Mouse (Mus musculus): ENCODE measurements around the gene Gipr. TPM values are rescaled to one million over a fixed set of nuclear protein-coding genes. Genes with fewer than 3 reads are reported as not detected.

The Gipr gene
- polyA plus RNA-seq, 1 experiment from 2014 or later: 0.26 TPM

GRCm38 (mm10) chr7:19163752-19164151, 2.2 kb downstream of the Gipr start:
- TF ChIP-seq CTCF (IDR thresholded peaks at IDR 0.05; ENCODE audit: low read depth): no peak
- H3K27ac ChIP-seq (ENCODE audit: low read depth): no peak overlapping the region
- H3K4me2 ChIP-seq: peak overlapping the region; percentile 44
- H3K27me3 ChIP-seq (ENCODE audit: insufficient read depth, low read length): peaks cover 22% of the 10 kb centered on the region
- WGBS: 21% methylated on average over 12 of the region's 12 CpGs
- no peak overlapping the region for H3K9ac ChIP-seq
- H3K9me3 ChIP-seq (ENCODE audit: low read depth, low read length): peaks cover 3% of the 10 kb centered on the region; the same call in 1 of the 2 replicates
- peaks cover 5% of the 10 kb centered on the region; the same call in 1 of the 2 replicates for H3K4me1 ChIP-seq (ENCODE audit: insufficient read depth)
- H3K4me3 ChIP-seq (ENCODE audit: low read depth, low read length): 0 out of 2 replicates have a peak overlapping the region, but pooled peaks have one; percentile 13
- DNase-seq: no peak
- H3K36me3 ChIP-seq (ENCODE audit: insufficient read depth): no peaks in the 10 kb centered on the region
- no peak for ATAC-seq (ENCODE audit: insufficient read depth)

- Histone ChIP-seq H3K9me3 (ENCODE audit: low read depth, low read length) (peaks cover 3% of the 10 kb centered on the region; the same call in 1 of the 2 replicates), H3K27ac (ENCODE audit: low read depth) (no peak overlapping the region), H3K4me3 (ENCODE audit: low read depth, low read length) (no peak overlapping the region), H3K4me2 (no peak overlapping the region), H3K4me1 (ENCODE audit: insufficient read depth) (peaks cover 5% of the 10 kb centered on the region; the same call in 1 of the 2 replicates), H3K9ac (no peak overlapping the region), H3K36me3 (ENCODE audit: insufficient read depth) (no peaks in the 10 kb centered on the region), H3K27me3 (ENCODE audit: insufficient read depth, low read length) (peaks cover 22% of the 10 kb centered on the region)
- 67% methylated on average over 7 of the region's 7 CpGs for WGBS
- TF ChIP-seq CTCF (IDR thresholded peaks at IDR 0.05; ENCODE audit: low read depth): no peak
- DNase-seq: no peak
- no peak for ATAC-seq (ENCODE audit: insufficient read depth)
Measured at GRCm38 (mm10) chr7:19162928-19163327, 3.0 kb downstream of the Gipr start.

- Histone ChIP-seq H3K4me1 (ENCODE audit: insufficient read depth) (peaks cover 5% of the 10 kb centered on the region; the same call in 1 of the 2 replicates), H3K27ac (ENCODE audit: low read depth) (no peak overlapping the region), H3K9me3 (ENCODE audit: low read depth, low read length) (no peaks in the 10 kb centered on the region), H3K9ac (peak overlapping the region; percentile 32; the same call in 1 of the 2 replicates), H3K4me2 (peak overlapping the region; percentile 70), H3K27me3 (ENCODE audit: insufficient read depth, low read length) (peaks cover 21% of the 10 kb centered on the region), H3K36me3 (ENCODE audit: insufficient read depth) (no peaks in the 10 kb centered on the region), H3K4me3 (ENCODE audit: low read depth, low read length) (peak overlapping the region; percentile 36)
- peak; percentile 13; the same call in 1 of the 2 replicates for ATAC-seq (ENCODE audit: insufficient read depth)
- TF ChIP-seq CTCF (IDR thresholded peaks at IDR 0.05; ENCODE audit: low read depth): no peak
- WGBS: 1% methylated on average over 20 of the region's 20 CpGs
- DNase-seq: peak; percentile 43
Measured at GRCm38 (mm10) chr7:19160115-19160514, 5.8 kb downstream of the Gipr start.

- no peaks in the 10 kb centered on the region for H3K4me1 ChIP-seq (ENCODE audit: insufficient read depth)
- WGBS: 11% methylated on average over 18 of the region's 18 CpGs
- H3K4me3 ChIP-seq (ENCODE audit: low read depth, low read length): peak overlapping the region; percentile 36; the same call in 1 of the 2 replicates
- no peaks in the 10 kb centered on the region for H3K9me3 ChIP-seq (ENCODE audit: low read depth, low read length)
- H3K36me3 ChIP-seq (ENCODE audit: insufficient read depth): 0 out of 2 replicates have a peak, but pooled peaks cover 5% of the 10 kb centered on the region
- no peak overlapping the region for H3K9ac ChIP-seq
- H3K27me3 ChIP-seq (ENCODE audit: insufficient read depth, low read length): peaks cover 15% of the 10 kb centered on the region
- peak overlapping the region; percentile 70 for H3K4me2 ChIP-seq
- TF ChIP-seq CTCF (IDR thresholded peaks at IDR 0.05; ENCODE audit: low read depth): peak; percentile 15; the same call in 1 of the 2 replicates
- no peak overlapping the region for H3K27ac ChIP-seq (ENCODE audit: low read depth)
- no peak for DNase-seq
- no peak for ATAC-seq (ENCODE audit: insufficient read depth)
Measured at GRCm38 (mm10) chr7:19159411-19159810, 6.5 kb downstream of the Gipr start.

GRCm38 (mm10) chr7:19158601-19159000, 7.3 kb downstream of the Gipr start:
- H3K36me3 ChIP-seq (ENCODE audit: insufficient read depth): peaks cover 13% of the 10 kb centered on the region
- WGBS: 54% methylated on average over 11 of the region's 11 CpGs
- H3K27ac ChIP-seq (ENCODE audit: low read depth): no peak overlapping the region
- H3K27me3 ChIP-seq (ENCODE audit: insufficient read depth, low read length): peaks cover 15% of the 10 kb centered on the region
- no peak for ATAC-seq (ENCODE audit: insufficient read depth)
- no peak overlapping the region for H3K9ac ChIP-seq
- H3K4me3 ChIP-seq (ENCODE audit: low read depth, low read length): no peak overlapping the region
- DNase-seq: no peak
- H3K4me1 ChIP-seq (ENCODE audit: insufficient read depth): no peaks in the 10 kb centered on the region
- H3K4me2 ChIP-seq: no peak overlapping the region
- TF ChIP-seq CTCF (IDR thresholded peaks at IDR 0.05; ENCODE audit: low read depth): no peak
- no peaks in the 10 kb centered on the region for H3K9me3 ChIP-seq (ENCODE audit: low read depth, low read length)

GRCm38 (mm10) chr7:19157160-19157800, 8.6 kb downstream of the Gipr start:
- no peak overlapping the region; the same call in 1 of the 2 replicates for H3K4me3 ChIP-seq (ENCODE audit: low read depth, low read length)
- peaks cover 15% of the 10 kb centered on the region for H3K27me3 ChIP-seq (ENCODE audit: insufficient read depth, low read length)
- peak overlapping the region; percentile 48 for H3K4me2 ChIP-seq
- peak; percentile 88 for DNase-seq
- no peaks in the 10 kb centered on the region for H3K4me1 ChIP-seq (ENCODE audit: insufficient read depth)
- no peak overlapping the region; the same call in 1 of the 2 replicates for H3K9ac ChIP-seq
- whole genome bisulfite sequencing: 5% methylated on average over 30 of the region's 30 CpGs
- H3K9me3 ChIP-seq (ENCODE audit: low read depth, low read length): no peaks in the 10 kb centered on the region
- peaks cover 26% of the 10 kb centered on the region for H3K36me3 ChIP-seq (ENCODE audit: insufficient read depth)
- ATAC-seq (ENCODE audit: insufficient read depth): peak; percentile 55
- H3K27ac ChIP-seq (ENCODE audit: low read depth): no peak overlapping the region
- peak; percentile 95 for TF ChIP-seq CTCF (IDR thresholded peaks at IDR 0.05; ENCODE audit: low read depth)

GRCm38 (mm10) chr7:19155825-19156475, 10.0 kb downstream of the Gipr start:
- Histone ChIP-seq H3K27ac (ENCODE audit: low read depth) (no peak overlapping the region), H3K4me3 (ENCODE audit: low read depth, low read length) (no peak overlapping the region), H3K4me1 (ENCODE audit: insufficient read depth) (no peaks in the 10 kb centered on the region), H3K9ac (no peak overlapping the region), H3K4me2 (no peak overlapping the region), H3K36me3 (ENCODE audit: insufficient read depth) (peaks cover 38% of the 10 kb centered on the region), H3K27me3 (ENCODE audit: insufficient read depth, low read length) (peaks cover 15% of the 10 kb centered on the region), H3K9me3 (ENCODE audit: low read depth, low read length) (no peaks in the 10 kb centered on the region)
- TF ChIP-seq CTCF (IDR thresholded peaks at IDR 0.05; ENCODE audit: low read depth): no peak; the same call in 1 of the 2 replicates
- ATAC-seq (ENCODE audit: insufficient read depth): no peak
- 53% methylated on average over 13 of the region's 13 CpGs for WGBS
- no peak for DNase-seq
